ENCODE assay signal across 8 mouse cellular contexts in the genomic region with DNA sequence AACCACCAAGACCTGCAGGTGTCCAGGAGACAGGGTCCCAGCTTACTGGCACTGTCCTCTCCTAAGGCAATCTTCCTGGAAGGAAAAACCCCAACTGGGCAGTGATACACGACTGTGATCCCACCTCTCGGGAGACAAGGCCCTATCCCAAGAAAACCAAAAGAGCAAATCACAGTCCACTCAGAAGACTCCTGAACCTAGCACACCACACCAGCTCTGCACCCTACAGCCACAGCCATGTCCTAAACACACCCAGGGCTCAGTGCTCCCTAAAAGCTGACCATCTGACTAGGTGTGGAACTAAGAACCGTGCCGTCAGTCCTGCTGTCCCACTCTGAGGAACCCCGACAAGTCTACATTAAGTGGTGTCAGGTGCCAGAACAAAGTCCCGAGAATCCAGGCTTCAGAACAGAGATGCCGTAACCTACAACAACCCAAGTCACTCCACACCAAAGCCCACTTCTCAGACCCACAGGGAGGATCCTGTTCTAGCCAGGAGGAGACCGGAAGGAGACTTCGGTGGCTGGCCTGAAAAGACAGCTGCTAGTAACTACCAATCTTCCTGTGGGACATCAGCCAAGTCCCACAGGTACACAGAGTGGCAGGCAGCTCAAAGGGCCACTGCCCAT. TPM values are rescaled to one million over a fixed set of nuclear protein-coding genes. Genes with fewer than 3 reads are reported as not detected.
DNase-seq lines count a peak whose midpoint lies in the region; ATAC-seq and TF ChIP-seq lines count a peak whose summit lies in the region.

No protein-coding gene starts in this region.

- TF ChIP-seq CTCF in liver, postnatal 0 days (IDR thresholded peaks at IDR 0.05; ENCODE audit: low read depth), result no peak

- H3K4me3 ChIP-seq in heart, embryonic 13.5 days, result peak overlapping the region; percentile 95
- peak overlapping the region; percentile 90 for H3K4me3 ChIP-seq in heart, embryonic 16.5 days (ENCODE audit: low read length)
- H3K4me3 ChIP-seq in liver, postnatal 0 days (ENCODE audit: low read depth, low read length), result no peak overlapping the region

- WGBS in heart, embryonic 13.5 days, result 75% methylated on average over 9 of the region's 9 CpGs
- 65% methylated on average over 9 of the region's 9 CpGs for WGBS in heart, embryonic 16.5 days
- 59% methylated on average over 9 of the region's 9 CpGs for WGBS in liver, postnatal 0 days (ENCODE audit: insufficient replicate concordance)

- no peaks in the 10 kb centered on the region for H3K27me3 ChIP-seq in heart, embryonic 13.5 days (replicated peaks)
- no peaks in the 10 kb centered on the region for H3K27me3 ChIP-seq in heart, embryonic 16.5 days (ENCODE audit: control insufficient read depth, insufficient read depth, low read length)
- H3K27me3 ChIP-seq in liver, postnatal 0 days (ENCODE audit: insufficient read depth, low read length), result no peaks in the 10 kb centered on the region

- H3K36me3 ChIP-seq in heart, embryonic 13.5 days, result 0 out of 2 replicates have a peak, but pooled peaks cover 7% of the 10 kb centered on the region
- no peaks in the 10 kb centered on the region for H3K36me3 ChIP-seq in heart, embryonic 16.5 days (ENCODE audit: control insufficient read depth, insufficient read depth)
- no peaks in the 10 kb centered on the region for H3K36me3 ChIP-seq in liver, postnatal 0 days (replicated peaks; ENCODE audit: insufficient read depth, low read length)

- peak overlapping the region; percentile 99 for H3K9ac ChIP-seq in heart, embryonic 13.5 days
- H3K9ac ChIP-seq in heart, embryonic 16.5 days (ENCODE audit: low read length), result no peak overlapping the region; the same call in 1 of the 2 replicates
- no peak overlapping the region for H3K9ac ChIP-seq in liver, postnatal 0 days (replicated peaks)

- peaks cover 77% of the 10 kb centered on the region for H3K4me1 ChIP-seq in heart, embryonic 13.5 days
- H3K4me1 ChIP-seq in heart, embryonic 16.5 days (ENCODE audit: control insufficient read depth, insufficient read depth, low read length), result peaks cover 70% of the 10 kb centered on the region
- H3K4me1 ChIP-seq in liver, postnatal 0 days (ENCODE audit: insufficient read depth), result peaks cover 73% of the 10 kb centered on the region

- no peak for TF ChIP-seq EP300 in liver, postnatal 0 days (IDR thresholded peaks at IDR 0.05; ENCODE audit: low read depth)

- intact Hi-C loops in heart, postnatal 25 days (cut with DNase I), result loop anchor here (5.0 kb wide), 2 partner anchors 41 to 66 kb away; no protein-coding TSS in a partner anchor
- intact Hi-C loops in gastrocnemius, postnatal 14 days (cut with DNase I; ENCODE audit: low total_unique reads), result no loop called here

- no peak for DNase-seq in heart, postnatal 25 days (ENCODE audit: low spot score)
- peak; percentile 47 for DNase-seq in R1 (ENCODE audit: low read depth, low spot score)
- no peak for DNase-seq in liver, postnatal 0 days
- DNase-seq in gastrocnemius, postnatal 14 days, result no peak
- no peak for DNase-seq in adrenal gland, postnatal 14 days

- H3K27ac ChIP-seq in heart, embryonic 13.5 days (replicated peaks), result peak overlapping the region; percentile 41; the same call in 1 of the 2 replicates
- H3K27ac ChIP-seq in heart, embryonic 16.5 days (ENCODE audit: low read length), result no peak overlapping the region
- H3K27ac ChIP-seq in liver, postnatal 0 days (ENCODE audit: low read depth), result peak overlapping the region; percentile 41; the same call in 1 of the 2 replicates

- no peak for ATAC-seq in heart, embryonic 13.5 days (ENCODE audit: extremely low read depth, insufficient number of reproducible peaks, low FRiP score, low TSS enrichment)
- no peak for ATAC-seq in heart, embryonic 16.5 days (replicated peaks; ENCODE audit: extremely low read depth, insufficient read depth, low FRiP score)
- ATAC-seq in liver, postnatal 0 days, result no peak
- no peak for ATAC-seq in megakaryocyte-erythroid progenitor cell, adult 5-6 weeks (replicated peaks; ENCODE audit: low FRiP score, low TSS enrichment, poor library complexity, severe bottlenecking)

- peak overlapping the region; percentile 97 for H3K4me2 ChIP-seq in heart, embryonic 13.5 days
- peak overlapping the region; percentile 90 for H3K4me2 ChIP-seq in heart, embryonic 16.5 days (ENCODE audit: low read depth, low read length)
- peak overlapping the region; percentile 74 for H3K4me2 ChIP-seq in liver, postnatal 0 days (ENCODE audit: low read depth, low read length)

- H3K9me3 ChIP-seq in heart, embryonic 13.5 days, result no peaks in the 10 kb centered on the region
- H3K9me3 ChIP-seq in heart, embryonic 16.5 days (replicated peaks; ENCODE audit: control insufficient read depth, low read length), result no peaks in the 10 kb centered on the region
- no peaks in the 10 kb centered on the region for H3K9me3 ChIP-seq in liver, postnatal 0 days (ENCODE audit: low read length)

RNA-seq across cellular contexts. Expression of a gene that starts 4.2 kb away (rescaled TPM):
- polyA plus RNA-seq in heart, embryonic 13.5 days (2015; fragmentation: Nextera tagmentation; extraction: Ambion mirVana), result 10.1 and 10.2 TPM in 2 replicates
- total RNA-seq in heart, postnatal 25 days (2021), result 10 to 100 TPM; 55.0 to 63.9 TPM
- 12.1 and 12.3 TPM in 2 replicates for polyA plus RNA-seq in heart, embryonic 16.5 days (2015; fragmentation: Nextera tagmentation; extraction: Ambion mirVana)
- 3.5 and 3.7 TPM in 2 replicates for polyA plus RNA-seq in liver, postnatal 0 days (2015; fragmentation: Nextera tagmentation; extraction: Ambion mirVana)
- 16.3 and 16.4 TPM in 2 replicates for total RNA-seq in megakaryocyte-erythroid progenitor cell, adult 5-6 weeks (2014; fragmentation: Nextera tagmentation)
- 6.7 and 7.7 TPM in 2 replicates for total RNA-seq in megakaryocyte-erythroid progenitor cell, adult 5-6 weeks (2017)
- 10 to 100 TPM; 41.6 to 51.6 TPM for total RNA-seq in gastrocnemius, postnatal 14 days (2021)
- 66.2 and 70.1 TPM in 2 replicates for total RNA-seq in adrenal gland, postnatal 14 days (2021)

RNA-seq across cellular contexts. Expression of a gene that starts 31.4 kb away (rescaled TPM):
- 63.2 and 71.1 TPM in 2 replicates for polyA plus RNA-seq in heart, embryonic 13.5 days (2015; fragmentation: Nextera tagmentation; extraction: Ambion mirVana)
- total RNA-seq in heart, postnatal 25 days (2021), result 10 to 100 TPM; 13.5 to 15.5 TPM
- polyA plus RNA-seq in heart, embryonic 16.5 days (2015; fragmentation: Nextera tagmentation; extraction: Ambion mirVana), result 68.4 and 73.8 TPM in 2 replicates
- polyA plus RNA-seq in liver, postnatal 0 days (2015; fragmentation: Nextera tagmentation; extraction: Ambion mirVana), result 23.1 and 24.7 TPM in 2 replicates
- total RNA-seq in megakaryocyte-erythroid progenitor cell, adult 5-6 weeks (2014; fragmentation: Nextera tagmentation), result 25.6 and 41.4 TPM in 2 replicates
- 16.8 and 17.0 TPM in 2 replicates for total RNA-seq in megakaryocyte-erythroid progenitor cell, adult 5-6 weeks (2017)
- total RNA-seq in gastrocnemius, postnatal 14 days (2021), result 10 to 100 TPM; 11.9 to 15.3 TPM
- total RNA-seq in adrenal gland, postnatal 14 days (2021), result 39.4 and 43.1 TPM in 2 replicates
